Mouse (Mus musculus) CH12.LX (cell line): ENCODE data around the gene Plcb3.
A peak's percentile ranks its signal among the peaks of the same experiment; 100 is the strongest.

ENCODE experiments used
- CHD2 ChIP-seq: IDR thresholded peaks from 2 replicates; pipeline ENCODE4 v1.6.1; 2011; ENCODE audit warnings: low read length, improper control_type of control experiment
- CTCF ChIP-seq, 2 experiments: IDR thresholded peaks in 1 of 2; conservative IDR thresholded peaks in 1 of 2; 2 replicates each; pipeline ENCODE4 v1.5.1; 2011 to 2012; ENCODE audit warnings: low read depth in 2 of 2, low read length in 2 of 2, improper control_type of control experiment in 1 of 2, inconsistent platforms in 1 of 2, mild to moderate bottlenecking in 1 of 2, moderate library complexity in 1 of 2
- ELF1 ChIP-seq: IDR thresholded peaks from 2 replicates; pipeline ENCODE4 v1.6.1; 2014; ENCODE audit warnings: low read depth, mild to moderate bottlenecking, inconsistent platforms, low read length, improper control_type of control experiment
- EP300 ChIP-seq: IDR thresholded peaks from 2 replicates; pipeline ENCODE4 v1.6.1; 2011; ENCODE audit warnings: low read length, improper control_type of control experiment
- ETS1 ChIP-seq: conservative IDR thresholded peaks from 2 replicates; pipeline ENCODE4 v1.6.1; 2012; ENCODE audit warnings: low read depth, mild to moderate bottlenecking, inconsistent platforms, low read length, improper control_type of control experiment, moderate library complexity
- IRF4 ChIP-seq: IDR thresholded peaks from 2 replicates; pipeline ENCODE4 v1.6.1; 2014; ENCODE audit warnings: low read depth, mild to moderate bottlenecking, inconsistent platforms, low read length, improper control_type of control experiment
- JUN ChIP-seq: IDR thresholded peaks from 2 replicates; pipeline ENCODE4 v1.6.1; 2011; ENCODE audit warnings: low read depth, mild to moderate bottlenecking, low read length, improper control_type of control experiment, moderate library complexity; ENCODE audit not compliant: insufficient read depth
- MAFK ChIP-seq: IDR thresholded peaks from 2 replicates; pipeline ENCODE4 v1.6.1; 2011; ENCODE audit warnings: low read length, improper control_type of control experiment; ENCODE audit not compliant: insufficient replicate concordance
- MAX ChIP-seq: IDR thresholded peaks from 2 replicates; pipeline ENCODE4 v1.6.1; 2011; ENCODE audit warnings: low read length, improper control_type of control experiment
- POLR2A ChIP-seq: IDR thresholded peaks from 2 replicates; pipeline ENCODE4 v1.6.1; 2011; ENCODE audit warnings: low read depth, mild to moderate bottlenecking, improper control_type of control experiment, low read length
- ZKSCAN1 ChIP-seq: IDR thresholded peaks from 2 replicates; pipeline ENCODE4 v1.6.1; 2012; ENCODE audit warnings: low read depth, inconsistent platforms, low read length, improper control_type of control experiment, borderline replicate concordance
- ZMIZ1 ChIP-seq: IDR thresholded peaks from 2 replicates; pipeline ENCODE4 v1.6.1; 2012; ENCODE audit warnings: low read depth, mild to moderate bottlenecking, inconsistent platforms, low read length, improper control_type of control experiment

DNA sequence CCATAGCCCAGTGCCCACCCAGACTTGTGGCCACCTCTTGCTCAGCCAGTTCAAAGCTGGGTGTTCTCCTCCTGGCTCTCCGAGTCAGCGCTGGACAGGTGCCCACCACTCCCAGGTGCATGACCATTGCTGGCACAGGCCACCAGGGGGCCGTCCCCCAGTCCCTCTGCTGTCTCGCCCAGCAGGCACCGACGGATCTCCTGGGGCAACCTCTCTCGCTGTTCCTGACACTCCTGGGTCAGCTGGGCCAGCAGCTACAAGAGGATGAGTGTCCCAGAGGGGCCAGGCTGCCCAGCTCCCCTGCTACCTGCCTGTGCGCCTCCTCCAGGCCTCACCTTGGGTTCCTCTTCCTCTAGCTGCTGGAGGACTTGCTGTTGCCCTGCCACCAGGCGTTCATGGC, 22.2 kb downstream of the Plcb3 start:
- TF ChIP-seq CHD2 = no peak
- TF ChIP-seq MAFK = no peak
- TF ChIP-seq IRF4 = no peak
- TF ChIP-seq CTCF (conservative IDR thresholded peaks at IDR 0.05 in 1 of 2, IDR thresholded peaks at IDR 0.05 in 1 of 2; ENCODE audit: low read depth in 2 of 2, low read length in 2 of 2) = peak in 1 of 2 experiments; percentile 53; a peak in 2 of 4 replicates
- no peak for TF ChIP-seq EP300
- TF ChIP-seq ETS1 = no peak
- no peak for TF ChIP-seq JUN
- no peak for TF ChIP-seq ZMIZ1
- TF ChIP-seq MAX = no peak
- no peak for TF ChIP-seq ZKSCAN1
- TF ChIP-seq ELF1 = no peak
- TF ChIP-seq POLR2A = no peak
